Mouse (Mus musculus) megakaryocyte-erythroid progenitor cell, adult 5-6 weeks (primary cell): ENCODE data around the gene Tent5c. TPM values are rescaled to one million over a fixed set of nuclear protein-coding genes. Genes with fewer than 3 reads are reported as not detected.

ENCODE experiments used
- ATAC-seq: replicated peaks from 2 replicates; pipeline ENCODE4 v1.8.0; 2016; ENCODE audit warnings: mild to moderate bottlenecking, inconsistent platforms; ENCODE audit not compliant: severe bottlenecking, poor library complexity, low FRiP score, low TSS enrichment
- total RNA-seq, 2 experiments: library from RNA; stranded (forward) in 1 of 2; stranded (reverse) in 1 of 2; fragments of 200-1000, 215-1000 nt in 1 of 2; fragments of >200 nt in 1 of 2; fragmentation: Nextera tagmentation in 1 of 2; gene quantifications; 2 replicates each; pipeline ENCODE4 v1.2.3; 2014 to 2017

The Tent5c gene
- total RNA-seq (2014; fragmentation: Nextera tagmentation) (6.6 and 7.5 TPM in 2 replicates), total RNA-seq (2017) (3.0 and 13.1 TPM in 2 replicates)

DNA sequence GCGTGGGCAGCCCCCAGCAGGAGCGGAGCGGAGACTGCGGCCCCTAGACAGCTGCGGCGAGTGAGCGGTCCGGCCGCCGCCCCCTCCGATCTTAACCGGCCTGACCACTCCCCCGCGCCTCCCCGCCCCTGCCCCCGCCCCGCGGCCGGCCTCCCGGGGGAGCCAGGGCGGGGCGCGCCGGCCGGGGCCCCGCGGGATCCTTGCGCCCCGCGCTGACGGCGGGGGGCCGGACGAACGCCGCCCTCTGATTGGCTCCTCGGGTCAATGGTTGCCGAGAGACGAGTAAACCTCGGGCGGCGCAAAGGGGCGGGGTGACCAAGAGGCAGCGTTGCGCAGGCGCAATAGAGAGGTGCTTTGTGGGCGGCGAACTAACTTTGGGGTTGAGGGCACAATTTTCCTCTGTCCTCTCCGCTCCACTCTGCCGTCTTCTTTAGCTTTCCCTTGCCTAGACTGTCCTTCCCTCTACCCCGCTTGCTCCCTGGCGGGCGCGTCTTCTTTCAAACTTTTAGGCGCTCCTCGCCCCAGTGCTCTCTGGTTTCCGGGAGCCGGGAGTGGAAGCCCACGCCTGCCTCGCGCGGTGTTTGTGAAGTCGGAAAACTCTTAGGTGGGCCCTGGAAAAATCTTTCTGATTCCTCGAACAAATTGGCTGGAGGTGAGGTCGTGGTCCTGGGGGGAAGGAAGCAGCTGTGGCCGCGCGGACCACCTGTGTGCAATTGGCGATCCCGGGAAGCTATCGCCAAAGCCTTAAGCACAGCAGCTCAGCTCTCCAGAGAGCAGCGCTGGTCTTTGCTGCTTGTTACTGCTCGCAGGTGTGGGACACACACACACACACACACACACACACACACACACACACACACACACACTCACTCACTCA, at the start of gene Tent5c:
Gene Tent5c, minus strand, starts transcription at position 192 of the 877 bp plus-strand sequence.
- ATAC-seq = peak; percentile 83

DNA sequence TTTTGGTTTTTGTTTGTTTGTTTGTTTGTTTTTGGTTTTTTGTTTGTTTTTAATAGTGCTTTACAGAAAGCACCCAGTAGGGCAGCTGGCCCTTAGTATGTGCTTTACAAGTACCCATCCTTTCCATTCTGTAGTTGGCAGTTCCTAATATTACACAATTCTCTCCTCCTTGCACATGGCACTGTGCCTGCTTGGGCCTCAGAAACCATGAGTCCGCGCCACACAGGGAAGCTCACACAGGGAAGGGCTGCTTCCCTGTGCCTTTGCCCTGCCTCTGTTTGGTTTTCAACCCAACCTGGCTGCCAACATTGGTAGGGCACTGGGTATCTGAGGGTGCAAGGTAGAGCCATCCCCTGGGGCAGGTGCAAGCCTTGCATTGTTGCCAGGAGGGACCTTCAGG, 47.6 kb upstream of the Tent5c start:
- no peak for ATAC-seq

DNA sequence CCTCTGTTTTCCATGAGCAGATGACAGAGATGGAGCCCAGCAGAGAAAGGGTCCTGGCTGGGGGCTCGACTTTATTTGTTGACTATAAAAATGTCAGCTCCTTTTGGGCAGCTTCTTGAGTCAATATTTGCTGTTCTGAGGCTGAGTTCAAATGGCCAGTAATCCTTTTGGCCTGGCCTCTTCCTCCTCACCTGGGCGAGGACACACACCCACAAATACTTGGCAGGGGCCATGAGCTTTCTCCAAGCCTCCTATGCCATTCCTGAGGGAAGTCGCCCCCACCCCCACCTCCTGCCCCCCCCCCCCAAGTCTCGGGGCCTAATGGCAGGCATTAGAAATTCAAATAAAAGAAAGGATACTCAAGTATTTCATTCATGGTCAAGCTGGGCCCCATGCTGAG, 46.8 kb upstream of the Tent5c start:
- ATAC-seq = no peak

DNA sequence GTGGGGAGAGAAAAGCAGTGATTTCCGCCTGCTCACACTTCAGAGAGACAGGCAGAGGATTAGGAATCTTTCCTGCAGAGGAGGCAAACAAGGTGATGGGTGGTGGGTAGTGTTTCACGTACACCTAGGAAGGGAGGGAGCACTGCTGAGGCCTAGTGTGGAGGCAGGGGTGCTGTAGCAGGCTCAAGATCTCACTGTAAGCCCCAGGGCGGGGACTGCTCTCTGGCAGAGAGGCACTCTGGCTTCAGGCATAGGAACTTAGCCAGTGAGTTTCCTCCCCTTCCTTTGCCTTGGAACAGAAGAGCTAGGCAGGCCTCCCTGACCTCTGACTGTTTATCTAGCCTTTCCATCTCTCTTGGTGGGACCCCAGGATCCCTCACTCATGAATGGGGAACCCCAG, 46.2 kb upstream of the Tent5c start:
- ATAC-seq = no peak

DNA sequence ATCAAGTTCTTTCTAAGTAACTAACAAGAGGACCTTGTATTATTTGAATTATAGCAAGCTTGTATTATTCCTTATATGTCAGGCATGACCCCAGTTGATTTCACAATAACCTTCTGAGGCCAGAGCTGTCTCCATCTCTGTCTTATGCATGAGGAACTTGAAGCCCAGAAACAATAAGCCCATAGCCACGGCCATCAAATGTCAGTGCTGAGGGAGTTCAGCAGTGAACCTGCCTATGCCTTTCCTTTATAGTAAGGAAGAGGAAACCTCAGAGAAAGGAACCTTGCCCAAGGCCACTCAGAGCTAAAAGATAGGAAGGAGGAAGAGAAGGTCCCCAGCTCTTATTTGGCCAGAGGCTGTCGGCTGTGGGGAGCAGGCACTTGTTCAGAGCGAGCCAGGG, 45.3 kb upstream of the Tent5c start:
- no peak for ATAC-seq

DNA sequence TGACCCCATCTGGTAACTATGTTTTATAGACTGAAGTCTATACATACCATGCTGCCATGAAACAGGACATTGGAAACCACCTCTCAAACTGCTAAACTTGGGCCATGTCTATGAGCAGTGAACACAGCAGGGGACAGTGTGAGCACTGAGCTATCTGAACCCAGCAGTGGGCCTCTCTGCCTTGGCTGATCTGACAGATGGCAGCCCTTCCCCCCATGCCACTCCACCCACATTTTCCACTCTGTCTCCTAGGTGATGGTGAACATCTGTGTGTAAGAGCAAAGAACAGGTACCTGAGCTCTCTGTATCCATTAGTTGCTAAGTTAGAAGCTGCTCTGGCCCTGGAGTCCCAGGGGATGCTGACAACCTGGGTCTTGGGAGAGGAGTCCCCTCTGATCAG, 44.3 kb upstream of the Tent5c start:
- peak; percentile 56 for ATAC-seq

DNA sequence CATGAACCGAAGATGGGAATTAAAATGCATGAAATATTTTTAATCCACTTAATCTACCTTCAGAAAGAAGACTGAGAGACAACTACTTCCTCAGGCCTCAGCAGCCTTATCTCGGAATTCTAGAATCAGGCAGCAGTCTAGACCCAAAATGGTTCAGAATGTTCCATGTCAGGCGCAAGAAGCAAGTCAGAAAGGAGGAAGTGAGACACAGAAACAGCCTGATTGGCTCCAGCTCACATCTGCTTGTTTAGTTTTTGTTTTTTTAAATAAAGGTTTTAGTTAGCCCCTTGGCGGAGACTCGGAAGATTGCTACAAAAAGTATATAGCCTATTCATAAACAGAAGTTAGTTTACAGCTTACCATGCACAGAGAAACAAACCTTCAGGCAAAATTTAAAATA, 41.8 kb upstream of the Tent5c start:
- no peak for ATAC-seq

DNA sequence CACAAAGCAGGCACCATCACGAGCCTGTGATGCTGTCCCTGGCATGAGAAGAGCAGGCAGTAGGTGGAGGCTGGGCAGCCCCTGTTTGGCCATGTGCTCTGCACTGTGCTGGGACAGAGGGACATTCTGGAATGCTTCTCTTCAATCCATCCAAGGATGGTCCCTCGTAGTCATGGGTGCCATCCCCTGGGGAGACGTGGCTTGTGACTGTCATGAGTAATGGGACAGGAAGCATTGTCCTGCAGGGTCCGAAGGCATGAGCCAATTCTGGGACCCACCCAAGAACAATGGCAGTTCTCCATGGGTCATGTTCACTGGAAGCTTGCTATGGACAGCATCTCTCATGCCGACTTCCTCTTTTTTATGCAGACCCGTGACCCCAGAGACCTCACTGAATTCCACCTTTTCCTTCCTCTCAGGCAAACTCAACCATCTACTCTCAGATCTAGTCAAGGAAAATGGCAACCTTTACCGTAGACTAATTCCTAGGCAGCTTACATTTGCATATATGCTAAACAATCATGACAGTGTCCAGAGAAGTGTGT, 41.2 kb upstream of the Tent5c start:
- ATAC-seq = no peak

DNA sequence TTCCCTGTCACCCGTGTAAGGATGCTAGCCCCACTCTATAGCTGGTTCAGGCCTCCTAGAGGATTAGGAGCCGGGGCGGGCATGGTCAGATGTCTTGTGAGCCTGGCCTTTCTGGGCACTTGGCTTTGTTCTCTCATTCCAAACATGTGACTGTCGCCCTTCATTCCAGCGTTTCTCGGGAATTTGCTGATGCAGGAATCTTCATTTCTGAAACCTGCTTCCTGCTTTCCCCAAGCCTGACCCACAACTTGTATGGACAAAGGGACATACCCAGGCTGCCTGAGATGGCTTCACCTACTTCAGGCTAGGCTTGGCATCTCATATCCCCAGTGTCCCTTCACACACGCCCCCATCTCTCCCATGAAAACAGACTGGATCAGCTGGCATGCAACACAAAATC, 33.5 kb upstream of the Tent5c start:
- no peak for ATAC-seq

DNA sequence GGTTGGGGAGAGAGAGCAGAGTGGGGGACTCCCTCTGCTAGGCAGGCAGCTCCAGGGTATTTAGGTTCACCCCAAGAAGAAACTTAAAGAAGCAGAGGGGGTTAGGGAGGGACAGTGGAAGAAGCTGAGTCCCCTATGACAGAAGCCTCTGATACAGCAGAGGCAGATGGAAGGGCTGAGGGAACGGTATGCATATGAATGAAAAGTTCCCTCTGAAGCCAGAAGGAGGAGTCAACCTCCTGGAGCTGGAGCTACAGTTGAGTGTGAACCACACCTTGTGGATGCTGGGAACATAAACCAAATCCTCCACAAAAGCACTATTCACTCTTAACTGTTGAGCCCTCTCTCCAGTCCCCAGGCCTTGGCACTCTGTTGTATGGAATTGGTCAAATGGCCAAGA, 32.5 kb upstream of the Tent5c start:
- ATAC-seq = no peak

DNA sequence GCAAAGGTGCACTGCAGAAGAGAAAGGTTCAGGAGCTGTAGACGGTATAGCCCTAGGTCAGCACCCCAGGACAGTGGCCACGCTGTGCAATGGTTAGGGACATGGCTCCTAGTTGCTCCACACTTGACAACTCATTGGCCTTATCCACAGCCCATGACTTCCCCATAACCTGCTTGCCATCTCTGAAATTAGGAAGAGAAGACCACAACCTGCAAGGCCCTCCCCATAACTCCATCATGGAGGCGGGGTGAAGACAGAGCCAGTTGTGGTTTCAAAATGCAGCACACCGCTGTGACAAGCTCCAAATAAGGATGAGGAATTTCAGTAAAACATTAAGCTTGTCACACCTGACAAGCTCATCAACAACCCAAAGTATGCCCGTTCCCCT, 26.6 kb upstream of the Tent5c start:
- ATAC-seq = no peak

DNA sequence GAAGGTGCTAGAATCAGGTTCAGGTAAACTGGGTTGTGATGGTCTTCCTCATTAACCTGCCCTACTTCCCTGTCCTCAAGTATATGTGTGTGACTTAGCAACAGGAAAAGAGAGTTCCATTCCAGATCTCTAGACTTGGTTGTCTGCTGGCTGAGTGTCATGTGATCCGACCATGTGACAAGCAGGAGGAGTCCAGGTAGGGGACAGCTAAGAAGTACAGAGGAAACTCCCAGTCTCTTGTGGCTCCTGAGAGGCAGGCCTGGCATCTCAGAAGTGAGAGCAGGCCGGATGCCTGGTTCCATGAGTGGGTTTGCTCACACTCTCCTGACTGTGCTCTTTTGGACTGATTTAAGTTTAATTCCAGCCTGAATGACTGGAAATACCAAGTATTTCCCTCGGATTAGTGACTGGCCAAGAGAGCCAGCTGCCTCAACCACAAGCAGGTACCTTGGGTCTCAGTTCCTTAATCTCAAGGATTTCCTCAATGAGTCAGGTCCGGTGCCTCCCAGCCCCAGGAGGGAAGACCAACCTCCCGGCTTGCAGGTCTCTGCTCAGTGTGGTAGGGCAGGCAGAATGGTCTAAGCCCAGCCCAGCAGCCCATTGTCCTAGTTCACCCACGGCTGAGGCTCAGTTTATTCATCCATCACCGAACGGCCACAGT, 26.1 kb upstream of the Tent5c start:
- ATAC-seq = no peak

DNA sequence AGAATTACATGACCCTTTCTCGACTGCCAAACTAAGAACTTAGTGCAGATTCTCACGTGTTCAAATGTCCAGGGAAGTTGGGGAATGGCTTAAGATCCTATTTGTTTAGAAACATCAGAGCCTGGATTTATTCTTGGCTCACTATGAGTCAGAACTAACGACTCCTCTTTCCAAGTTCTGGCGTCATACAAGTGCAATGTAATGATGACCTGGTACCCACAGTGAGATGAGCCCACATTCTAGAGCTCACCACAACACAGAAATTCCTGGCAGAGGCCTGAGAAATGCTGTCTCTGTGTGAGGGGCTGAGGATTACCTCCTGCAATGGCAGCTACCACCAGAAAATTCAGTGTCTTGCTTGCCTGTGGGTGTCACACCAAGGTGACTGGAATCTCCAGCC, 18.1 kb upstream of the Tent5c start:
- no peak for ATAC-seq

DNA sequence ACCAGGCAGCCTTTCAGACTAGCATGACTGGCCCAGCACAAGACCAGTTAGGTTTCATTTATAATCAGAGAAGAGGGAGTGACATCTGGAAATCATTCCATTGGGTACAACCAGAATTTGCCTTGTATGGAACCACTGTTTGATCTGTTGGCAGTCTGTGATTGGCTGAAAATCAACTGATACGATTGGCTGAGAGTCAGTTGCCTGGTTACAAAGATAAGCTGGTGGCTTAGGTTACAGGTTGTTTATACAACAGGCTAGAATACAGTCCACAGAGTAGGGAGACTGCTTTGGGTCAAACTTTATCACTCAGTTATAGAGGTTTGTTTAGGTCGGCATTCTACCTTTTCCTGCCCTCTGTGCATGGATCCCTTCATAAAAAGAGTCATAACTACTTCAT, 17.6 kb upstream of the Tent5c start:
- peak; percentile 67 for ATAC-seq

DNA sequence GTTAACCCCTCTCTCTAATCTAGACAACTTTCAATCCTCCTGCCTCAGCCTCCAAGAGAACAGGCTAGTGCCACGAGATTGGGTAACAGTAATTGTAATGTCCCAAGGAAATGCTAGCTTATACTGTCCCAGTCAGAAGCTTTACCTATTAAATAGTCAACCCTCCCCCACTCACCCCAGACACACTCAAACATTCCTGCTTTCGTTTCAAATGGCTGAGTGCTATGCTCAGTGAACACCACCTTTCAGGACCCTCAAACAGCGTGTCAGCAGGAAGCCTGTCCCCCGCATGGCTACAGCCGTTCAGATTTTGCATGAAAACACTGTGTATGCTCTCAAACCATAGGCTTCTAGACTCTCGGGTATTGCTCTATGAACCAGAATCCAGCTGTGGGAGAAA, 14.8 kb upstream of the Tent5c start:
- ATAC-seq = no peak

DNA sequence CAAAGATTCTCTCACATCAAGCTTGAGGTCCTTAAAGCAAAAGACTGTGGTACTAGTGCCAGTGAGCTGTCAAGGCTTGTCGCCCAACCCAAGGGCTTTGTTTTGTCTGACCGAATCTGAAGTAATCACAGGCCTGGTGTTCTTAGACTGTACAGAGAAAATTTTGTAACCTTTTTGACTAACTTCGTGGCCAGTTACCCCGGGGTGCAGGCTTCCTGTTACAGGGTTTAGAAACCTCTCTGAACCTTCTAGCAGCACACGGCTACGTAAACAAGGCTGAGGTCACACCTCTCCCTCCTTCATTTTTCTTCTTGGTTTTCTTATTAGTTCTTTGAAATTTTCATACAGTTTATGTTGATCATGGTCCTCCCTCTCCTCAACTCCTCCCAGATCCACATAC, 13.4 kb upstream of the Tent5c start:
- ATAC-seq = no peak

DNA sequence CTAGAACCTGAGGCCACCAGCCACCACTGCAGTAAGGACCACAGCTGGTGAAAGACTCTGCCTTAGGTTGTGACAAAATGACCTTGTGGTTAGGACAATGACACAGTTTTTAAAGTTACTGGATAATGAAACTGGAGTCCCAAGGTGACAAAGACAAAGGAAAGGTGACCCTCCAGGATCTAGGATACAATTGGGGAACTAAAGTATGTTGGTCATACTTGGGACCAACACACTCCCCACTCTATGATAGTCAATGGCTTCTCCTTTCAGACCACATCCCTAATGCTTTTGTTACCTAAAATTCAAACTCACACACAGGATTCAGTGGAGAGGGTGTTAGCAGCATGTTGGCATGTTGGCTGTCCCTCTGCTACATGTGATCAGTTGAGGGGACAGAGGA, 12.8 kb upstream of the Tent5c start:
- ATAC-seq = no peak

DNA sequence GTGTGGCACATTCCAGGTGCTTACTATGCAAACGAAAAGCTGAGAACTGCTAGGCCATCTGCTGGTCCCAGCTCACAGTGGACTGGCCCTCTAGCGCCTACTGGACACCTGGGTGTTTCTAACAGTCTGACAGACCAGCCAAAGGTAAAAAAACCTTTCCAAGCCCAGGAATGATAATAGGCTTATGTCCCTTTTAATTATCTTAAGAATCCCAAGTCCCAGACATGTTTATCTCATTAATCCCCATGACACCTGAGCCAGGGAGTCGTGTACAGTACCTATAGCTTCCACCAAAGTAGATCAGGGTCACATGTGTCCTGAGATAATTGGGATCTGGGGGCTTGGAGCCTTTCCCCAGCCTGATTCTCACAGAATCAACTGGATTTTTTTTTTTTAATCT, 7.0 kb upstream of the Tent5c start:
- ATAC-seq = no peak

DNA sequence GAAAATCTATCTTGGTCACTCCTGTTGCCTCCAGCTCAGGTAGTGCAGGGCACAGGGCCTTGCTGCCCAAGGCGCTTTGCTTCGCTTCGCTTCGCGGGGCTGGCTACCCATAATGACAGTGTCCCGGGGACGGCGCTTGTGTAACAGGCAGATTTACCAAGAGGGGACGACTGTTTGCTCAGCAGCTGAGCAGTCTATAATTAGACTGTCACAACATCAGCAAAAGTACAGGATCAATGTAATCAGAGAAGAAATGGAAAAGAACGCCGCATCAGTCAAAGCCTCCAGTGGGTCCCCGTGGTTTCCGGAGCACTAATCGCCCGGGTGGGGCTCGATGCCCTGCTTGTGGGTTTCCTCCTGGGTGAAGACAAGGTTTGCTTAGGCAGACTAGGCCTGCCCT, 6.3 kb upstream of the Tent5c start:
- ATAC-seq = no peak

DNA sequence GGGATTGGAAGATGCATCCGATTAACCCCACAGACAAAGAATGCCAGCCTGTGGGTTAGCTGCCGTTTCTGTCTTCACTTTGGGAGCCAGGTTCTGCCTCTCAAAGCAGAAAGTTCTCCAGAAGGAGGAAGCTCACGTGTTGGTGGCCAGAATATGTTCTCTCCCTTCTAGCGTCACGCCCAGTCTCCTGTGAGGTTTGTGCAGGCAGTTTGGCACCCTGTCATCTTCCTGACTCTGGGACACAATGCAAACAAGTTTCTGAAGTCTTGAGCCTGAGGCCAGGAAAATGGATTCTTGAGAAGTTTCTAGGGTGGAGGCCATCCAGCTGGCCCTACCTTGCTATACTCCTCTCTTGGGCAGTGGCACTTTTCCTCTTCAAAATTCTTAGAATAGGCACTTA, 5.8 kb upstream of the Tent5c start:
- no peak for ATAC-seq

DNA sequence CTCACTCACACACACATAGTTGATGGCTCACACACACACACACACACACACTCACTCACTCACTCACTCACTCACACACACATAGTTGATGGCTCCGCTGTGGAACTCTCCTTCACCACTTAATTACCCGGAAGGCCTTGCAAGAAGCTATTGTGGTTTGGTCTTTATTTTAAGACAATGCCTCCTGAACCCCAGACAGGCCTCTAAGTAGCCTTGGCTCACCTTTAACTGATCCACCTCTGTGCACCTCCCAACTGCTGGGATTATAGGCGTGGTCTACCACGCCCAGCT, 831 bp upstream of the Tent5c start:
- no peak for ATAC-seq
